Mouse (Mus musculus): ENCODE measurements around the gene Ppara. TPM values are rescaled to one million over a fixed set of nuclear protein-coding genes. Genes with fewer than 3 reads are reported as not detected.

Gene Ppara
- polyA plus RNA-seq, 1 experiment from 2014 or later, result 0.92 TPM

GRCm38 (mm10) chr15:85694379-85694778 lies 40.4 kb upstream of the Ppara start:
- H3K4me3 ChIP-seq (ENCODE audit: low read depth, low read length), result no peak overlapping the region
- 83% methylated on average over 1 of the region's 1 CpGs for WGBS
- ATAC-seq (ENCODE audit: low FRiP score), result no peak
- H3K27me3 ChIP-seq (ENCODE audit: control insufficient read depth, insufficient read depth, low read length), result peaks cover 3% of the 10 kb centered on the region
- H3K9me3 ChIP-seq (ENCODE audit: control insufficient read depth, low read length), result no peaks in the 10 kb centered on the region
- H3K4me1 ChIP-seq (ENCODE audit: control insufficient read depth, insufficient read depth, low read length), result no peaks in the 10 kb centered on the region
- no peak overlapping the region for H3K9ac ChIP-seq (ENCODE audit: low read length)
- H3K4me2 ChIP-seq, result no peak overlapping the region
- no peaks in the 10 kb centered on the region for H3K36me3 ChIP-seq (ENCODE audit: control insufficient read depth, insufficient read depth, low read length)
- DNase-seq (ENCODE audit: low spot score, missing footprints), result no peak
- no peak overlapping the region for H3K27ac ChIP-seq (ENCODE audit: low read depth, low read length)

- no peak overlapping the region for H3K4me2 ChIP-seq
- WGBS, result 88% methylated on average over 4 of the region's 4 CpGs
- H3K4me3 ChIP-seq (ENCODE audit: low read depth, low read length), result no peak overlapping the region
- no peak overlapping the region for H3K27ac ChIP-seq (ENCODE audit: low read depth, low read length)
- no peaks in the 10 kb centered on the region for H3K4me1 ChIP-seq (ENCODE audit: control insufficient read depth, insufficient read depth, low read length)
- ATAC-seq (ENCODE audit: low FRiP score) (no peak), DNase-seq (ENCODE audit: low spot score, missing footprints) (no peak)
- H3K27me3 ChIP-seq (ENCODE audit: control insufficient read depth, insufficient read depth, low read length), result no peaks in the 10 kb centered on the region; the same call in 1 of the 2 replicates
- no peak overlapping the region for H3K9ac ChIP-seq (ENCODE audit: low read length)
- no peaks in the 10 kb centered on the region for H3K36me3 ChIP-seq (ENCODE audit: control insufficient read depth, insufficient read depth, low read length)
- no peaks in the 10 kb centered on the region for H3K9me3 ChIP-seq (ENCODE audit: control insufficient read depth, low read length)
Measured at GRCm38 (mm10) chr15:85695304-85695703, 39.5 kb upstream of the Ppara start.

- Histone ChIP-seq H3K4me1 (ENCODE audit: control insufficient read depth, insufficient read depth, low read length) (no peaks in the 10 kb centered on the region), H3K27me3 (ENCODE audit: control insufficient read depth, insufficient read depth, low read length) (no peaks in the 10 kb centered on the region), H3K9ac (ENCODE audit: low read length) (no peak overlapping the region), H3K4me2 (no peak overlapping the region), H3K27ac (ENCODE audit: low read depth, low read length) (no peak overlapping the region), H3K9me3 (ENCODE audit: control insufficient read depth, low read length) (no peaks in the 10 kb centered on the region), H3K36me3 (ENCODE audit: control insufficient read depth, insufficient read depth, low read length) (no peaks in the 10 kb centered on the region), H3K4me3 (ENCODE audit: low read depth, low read length) (no peak overlapping the region)
- WGBS, result 89% methylated on average over 14 of the region's 14 CpGs
- no peak for ATAC-seq (ENCODE audit: low FRiP score)
- no peak for DNase-seq (ENCODE audit: low spot score, missing footprints)
Measured at GRCm38 (mm10) chr15:85698345-85699034, 36.3 kb upstream of the Ppara start.

GRCm38 (mm10) chr15:85699452-85699851 lies 35.3 kb upstream of the Ppara start:
- H3K36me3 ChIP-seq (ENCODE audit: control insufficient read depth, insufficient read depth, low read length), result no peaks in the 10 kb centered on the region
- DNase-seq (ENCODE audit: low spot score, missing footprints) (no peak), ATAC-seq (ENCODE audit: low FRiP score) (no peak)

GRCm38 (mm10) chr15:85699862-85700501 lies 34.8 kb upstream of the Ppara start:
- H3K27ac ChIP-seq (ENCODE audit: low read depth, low read length), result no peak overlapping the region
- H3K4me2 ChIP-seq, result no peak overlapping the region
- no peak for ATAC-seq (ENCODE audit: low FRiP score)
- DNase-seq (ENCODE audit: low spot score, missing footprints), result no peak
- H3K4me3 ChIP-seq (ENCODE audit: low read depth, low read length), result no peak overlapping the region
- H3K9ac ChIP-seq (ENCODE audit: low read length), result no peak overlapping the region
- H3K27me3 ChIP-seq (ENCODE audit: control insufficient read depth, insufficient read depth, low read length), result no peaks in the 10 kb centered on the region
- 94% methylated on average over 13 of the region's 13 CpGs for WGBS
- H3K9me3 ChIP-seq (ENCODE audit: control insufficient read depth, low read length), result no peaks in the 10 kb centered on the region
- no peaks in the 10 kb centered on the region for H3K4me1 ChIP-seq (ENCODE audit: control insufficient read depth, insufficient read depth, low read length)
- H3K36me3 ChIP-seq (ENCODE audit: control insufficient read depth, insufficient read depth, low read length), result no peaks in the 10 kb centered on the region

More at GRCm38 (mm10) chr15:85699452-85699851, 35.3 kb upstream of the Ppara start:
- no peaks in the 10 kb centered on the region for H3K9me3 ChIP-seq (ENCODE audit: control insufficient read depth, low read length)
- no peak overlapping the region for H3K4me3 ChIP-seq (ENCODE audit: low read depth, low read length)
- WGBS, result 95% methylated on average over 5 of the region's 5 CpGs
- no peaks in the 10 kb centered on the region for H3K27me3 ChIP-seq (ENCODE audit: control insufficient read depth, insufficient read depth, low read length)
- H3K9ac ChIP-seq (ENCODE audit: low read length), result no peak overlapping the region
- no peak overlapping the region for H3K4me2 ChIP-seq
- no peak overlapping the region for H3K27ac ChIP-seq (ENCODE audit: low read depth, low read length)
- no peaks in the 10 kb centered on the region for H3K4me1 ChIP-seq (ENCODE audit: control insufficient read depth, insufficient read depth, low read length)

- 85% methylated on average over 9 of the region's 9 CpGs for WGBS
- Histone ChIP-seq H3K27me3 (ENCODE audit: control insufficient read depth, insufficient read depth, low read length) (no peaks in the 10 kb centered on the region), H3K27ac (ENCODE audit: low read depth, low read length) (no peak overlapping the region), H3K4me1 (ENCODE audit: control insufficient read depth, insufficient read depth, low read length) (no peaks in the 10 kb centered on the region), H3K9me3 (ENCODE audit: control insufficient read depth, low read length) (no peaks in the 10 kb centered on the region), H3K4me3 (ENCODE audit: low read depth, low read length) (no peak overlapping the region), H3K4me2 (no peak overlapping the region), H3K9ac (ENCODE audit: low read length) (no peak overlapping the region), H3K36me3 (ENCODE audit: control insufficient read depth, insufficient read depth, low read length) (no peaks in the 10 kb centered on the region)
- DNase-seq (ENCODE audit: low spot score, missing footprints) (no peak), ATAC-seq (ENCODE audit: low FRiP score) (no peak)
Measured at GRCm38 (mm10) chr15:85700716-85701115, 34.1 kb upstream of the Ppara start.

GRCm38 (mm10) chr15:85701128-85701930 lies 33.5 kb upstream of the Ppara start:
- Histone ChIP-seq H3K4me1 (ENCODE audit: control insufficient read depth, insufficient read depth, low read length) (no peaks in the 10 kb centered on the region), H3K9ac (ENCODE audit: low read length) (no peak overlapping the region), H3K4me2 (no peak overlapping the region), H3K4me3 (ENCODE audit: low read depth, low read length) (no peak overlapping the region), H3K27me3 (ENCODE audit: control insufficient read depth, insufficient read depth, low read length) (no peaks in the 10 kb centered on the region), H3K9me3 (ENCODE audit: control insufficient read depth, low read length) (no peaks in the 10 kb centered on the region), H3K36me3 (ENCODE audit: control insufficient read depth, insufficient read depth, low read length) (no peaks in the 10 kb centered on the region), H3K27ac (ENCODE audit: low read depth, low read length) (no peak overlapping the region)
- no peak for ATAC-seq (ENCODE audit: low FRiP score)
- no peak for DNase-seq (ENCODE audit: low spot score, missing footprints)
- 82% methylated on average over 10 of the region's 10 CpGs for WGBS

GRCm38 (mm10) chr15:85702411-85702951 lies 32.3 kb upstream of the Ppara start:
- Histone ChIP-seq H3K36me3 (ENCODE audit: control insufficient read depth, insufficient read depth, low read length) (no peaks in the 10 kb centered on the region), H3K4me2 (no peak overlapping the region), H3K4me3 (ENCODE audit: low read depth, low read length) (no peak overlapping the region), H3K4me1 (ENCODE audit: control insufficient read depth, insufficient read depth, low read length) (no peaks in the 10 kb centered on the region), H3K27me3 (ENCODE audit: control insufficient read depth, insufficient read depth, low read length) (no peaks in the 10 kb centered on the region), H3K9me3 (ENCODE audit: control insufficient read depth, low read length) (no peaks in the 10 kb centered on the region), H3K9ac (ENCODE audit: low read length) (no peak overlapping the region), H3K27ac (ENCODE audit: low read depth, low read length) (no peak overlapping the region)
- DNase-seq (ENCODE audit: low spot score, missing footprints) (no peak), ATAC-seq (ENCODE audit: low FRiP score) (no peak)
- 95% methylated on average over 10 of the region's 13 CpGs for WGBS

All from midbrain, embryonic 11.5 days (tissue).